Mouse (Mus musculus) thymus, adult 2 months (tissue): ENCODE results near the gene Nr2c1.

Source experiments
- CTCF ChIP-seq: fragments of 200-500 bp; IDR thresholded peaks from 2 replicates; pipeline ENCODE4 v1.5.1; 2012; ENCODE audit warnings: mild to moderate bottlenecking, control low read depth, low read length, moderate library complexity, borderline replicate concordance; ENCODE audit not compliant: control insufficient read depth, poor library complexity, insufficient read depth; ENCODE audit errors: extremely low read depth
- POLR2A ChIP-seq: fragments of 200-500 bp; IDR thresholded peaks from 2 replicates; pipeline ENCODE4 v1.6.1; 2012; ENCODE audit warnings: mild to moderate bottlenecking, low read length, control low read depth, moderate library complexity; ENCODE audit not compliant: control insufficient read depth, poor library complexity, insufficient read depth; ENCODE audit errors: extremely low read depth

DNA sequence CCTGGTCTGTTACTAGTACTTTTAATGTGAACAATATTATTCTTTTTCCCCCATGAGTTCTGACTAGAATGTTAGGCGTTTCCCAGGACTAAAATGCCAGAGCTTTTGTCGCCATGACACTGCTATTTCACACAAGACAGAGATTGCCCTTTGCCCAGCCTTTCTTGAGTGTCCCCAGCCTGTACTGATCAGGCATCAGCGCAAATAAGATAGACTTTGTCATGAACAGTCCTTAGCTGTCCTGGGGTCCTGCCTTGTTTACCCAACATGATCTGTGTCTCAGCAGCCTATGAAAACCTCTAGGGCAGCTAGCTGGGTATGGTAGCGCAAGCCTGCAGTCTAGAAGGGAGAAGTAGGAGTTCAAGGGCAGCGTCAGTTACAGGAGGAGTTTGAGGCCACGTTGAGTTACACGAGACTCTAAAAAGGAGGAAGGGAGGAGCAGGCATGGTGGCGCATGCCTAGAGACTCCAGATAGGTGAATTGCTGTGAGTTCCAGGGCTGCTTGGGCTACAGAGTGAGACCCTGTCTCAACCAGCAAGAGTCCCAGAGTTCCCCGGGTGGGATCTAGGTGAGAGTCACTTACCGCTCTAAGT lies 8.8 kb upstream of the Nr2c1 start:
- TF ChIP-seq POLR2A = no peak
- no peak for TF ChIP-seq CTCF
